Mouse (Mus musculus) liver, embryonic 14 days (tissue): ENCODE data around the gene Stradb. TPM values are rescaled to one million over a fixed set of nuclear protein-coding genes. Genes with fewer than 3 reads are reported as not detected.

Experiments used
- polyA plus RNA-seq: library from polyadenylated mRNA; depleted of rRNA; stranded (reverse); fragments of >200 nt; gene quantifications from 2 replicates; pipeline ENCODE4 v1.2.3, GENCODE M21; 2012; rRNA removed

The Stradb gene
- polyA plus RNA-seq = 14.8 and 18.7 TPM in 2 replicates

GRCm38 (mm10) chr1:58973366-58974221 is at the start of gene Stradb, which contains the start of gene Trak2:
Stradb (plus strand) TSS chr1:58973522.
Trak2 (minus strand) TSS chr1:58973430.

Other genes starting within 250 kb of the Stradb start
- gene Casp8, start 178.1 kb upstream of the Stradb start, polyA plus RNA-seq = 6.5 and 7.5 TPM in 2 replicates
- gene Trak2, start 92 bp upstream of the Stradb start, polyA plus RNA-seq = 41.0 and 57.1 TPM in 2 replicates
- gene C2cd6, start 121.4 kb downstream of the Stradb start, polyA plus RNA-seq = not detected in 2 replicates
- gene Tmem237, start 146.9 kb downstream of the Stradb start, polyA plus RNA-seq = 4.2 and 4.9 TPM in 2 replicates
- 0.48 and 0.49 TPM in 2 replicates for gene Mpp4, start 189.9 kb downstream of the Stradb start, polyA plus RNA-seq